Mouse (Mus musculus) kidney, adult 2 months (tissue): ENCODE results near the gene Nfkbil1. TPM values are rescaled to one million over a fixed set of nuclear protein-coding genes. Genes with fewer than 3 reads are reported as not detected.
A peak's percentile ranks its signal among the peaks of the same experiment; 100 is the strongest.

ENCODE experiments used
- DNase-seq: peaks from one replicate; pipeline ENCODE4 v3.0.0; 2021
- H3K27ac ChIP-seq: fragments of 200-500 bp; 2 replicates; pipeline ENCODE4 v1.5.1; 2012; ENCODE audit warnings: low read depth, low read length, control low read depth, inconsistent platforms; ENCODE audit not compliant: insufficient read depth
- H3K27me3 ChIP-seq: fragments of 200-500 bp; replicated peaks from 2 replicates; pipeline ENCODE4 v1.6.1; 2012; ENCODE audit warnings: mild to moderate bottlenecking, moderate library complexity, low read length, inconsistent platforms; ENCODE audit not compliant: control insufficient read depth, insufficient read depth
- H3K36me3 ChIP-seq: fragments of 200-500 bp; 2 replicates; pipeline ENCODE4 v1.6.1; 2012; ENCODE audit warnings: mild to moderate bottlenecking, moderate library complexity, low read length, inconsistent platforms; ENCODE audit not compliant: control insufficient read depth, insufficient read depth
- H3K4me1 ChIP-seq: fragments of 200-500 bp; 2 replicates; pipeline ENCODE4 v1.6.1; 2011; ENCODE audit warnings: low read length; ENCODE audit not compliant: control insufficient read depth, insufficient read depth
- H3K4me3 ChIP-seq: fragments of 200-500 bp; 2 replicates; pipeline ENCODE4 v1.5.1; 2011; ENCODE audit warnings: mild to moderate bottlenecking, low read depth, low read length, control low read depth; ENCODE audit not compliant: insufficient read depth
- CTCF ChIP-seq: fragments of 200-500 bp; conservative IDR thresholded peaks from 2 replicates; pipeline ENCODE4 v1.5.1; 2011; ENCODE audit warnings: low read depth, mild to moderate bottlenecking, control low read depth, low read length, moderate library complexity, mixed read lengths; ENCODE audit not compliant: insufficient read depth, insufficient read length
- POLR2A ChIP-seq: fragments of 200-500 bp; IDR thresholded peaks from one replicate; pipeline ENCODE4 v1.6.1; 2011; ENCODE audit warnings: low read depth, low read length, control low read depth
- whole genome bisulfite sequencing: fragments of 180-500 bp; shearing (Covaris S2); methylation state at CpG from one replicate; pipeline ENCODE4 v1.1.7; 2018; 5-methylcytosine and 5-hydroxymethylcytosine counted together
- polyA plus RNA-seq: library from polyadenylated mRNA; depleted of rRNA; stranded (reverse); fragments of >200 nt; gene quantifications from 2 replicates; pipeline ENCODE4 v1.2.3, GENCODE M21; 2012; rRNA removed

Gene Nfkbil1
- 11.5 and 11.7 TPM in 2 replicates for polyA plus RNA-seq

GRCm38 (mm10) chr17:35235614-35236389, at the start of gene Nfkbil1:
TSS of gene Nfkbil1 (minus strand) at chr17:35235792.
- no peaks in the 10 kb centered on the region for H3K27me3 ChIP-seq
- under 1% methylated on average over 35 of the region's 35 CpGs for WGBS
- H3K4me3 ChIP-seq, result peak within 1 kb of the TSS; percentile 69
- no peaks in the 10 kb centered on the region for H3K36me3 ChIP-seq
- peaks cover 8% of the 10 kb centered on the region; the same call in 1 of the 2 replicates for H3K4me1 ChIP-seq
- DNase-seq, result peak; percentile 96
- peak within 1 kb of the TSS; percentile 92 for H3K27ac ChIP-seq
- TF ChIP-seq POLR2A, result peak; percentile 36
- TF ChIP-seq CTCF, result 0 out of 2 replicates have a peak, but pooled peaks have one; percentile 0

DNA sequence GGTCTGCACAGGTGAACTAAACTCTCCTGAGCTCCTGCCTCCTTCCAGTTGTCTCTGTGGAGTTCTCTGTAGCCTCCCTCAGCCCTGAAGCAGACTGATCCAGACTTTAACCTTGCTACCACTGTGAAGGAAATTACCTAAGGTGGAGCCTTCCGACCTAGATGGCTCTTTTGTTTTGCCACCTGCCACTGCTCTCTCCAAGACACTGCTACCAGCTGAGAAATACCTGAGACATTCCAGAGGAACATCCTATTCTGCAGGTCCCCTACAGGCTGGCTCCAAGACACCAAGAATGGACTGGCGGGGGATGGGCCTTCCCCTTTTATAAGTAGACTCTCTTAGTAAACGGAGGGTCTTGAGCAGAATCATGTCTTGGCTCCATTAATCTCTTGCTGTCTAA, 44.7 kb upstream of the Nfkbil1 start:
- 73% methylated on average over 3 of the region's 3 CpGs for WGBS
- no peak overlapping the region for H3K4me3 ChIP-seq
- no peaks in the 10 kb centered on the region for H3K36me3 ChIP-seq
- DNase-seq, result no peak
- H3K4me1 ChIP-seq, result no peaks in the 10 kb centered on the region
- H3K27ac ChIP-seq, result no peak overlapping the region
- H3K27me3 ChIP-seq, result no peaks in the 10 kb centered on the region
- TF ChIP-seq POLR2A, result no peak

DNA sequence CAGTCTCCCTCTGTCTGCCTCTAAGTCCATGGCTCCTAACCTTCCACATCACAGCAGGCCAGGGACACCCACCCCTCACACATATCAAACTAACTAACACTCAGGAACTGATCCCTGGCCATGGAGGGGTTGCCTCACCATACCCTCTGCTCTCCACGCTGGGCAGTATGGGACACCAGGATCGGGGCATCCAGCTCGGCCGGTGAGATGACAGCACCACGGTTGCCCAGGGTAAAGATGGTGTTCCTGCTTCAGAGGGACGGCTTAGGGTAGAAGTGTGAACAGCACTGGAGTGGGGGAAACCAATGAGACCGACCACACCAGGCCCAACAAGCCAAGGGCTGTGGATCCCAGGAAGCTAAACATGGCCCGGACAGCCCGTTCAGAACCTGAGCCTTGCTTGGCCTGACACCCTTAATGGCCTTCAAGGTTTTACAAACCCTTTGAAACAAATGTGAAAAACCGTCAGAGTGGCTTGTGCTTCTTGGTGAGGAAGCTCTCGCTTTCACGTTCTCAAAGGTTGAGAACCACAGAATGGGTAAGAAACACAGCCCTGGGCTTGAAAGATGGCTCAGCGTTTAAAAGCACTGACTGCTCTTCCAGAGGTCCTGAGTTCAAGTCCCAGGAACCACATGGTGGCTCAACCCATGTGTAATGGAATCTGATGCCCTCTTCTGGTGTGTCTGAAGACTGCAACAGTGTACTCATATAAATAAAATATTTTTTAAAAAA, 43.5 kb upstream of the Nfkbil1 start:
- WGBS, result 90% methylated on average over 13 of the region's 13 CpGs

DNA sequence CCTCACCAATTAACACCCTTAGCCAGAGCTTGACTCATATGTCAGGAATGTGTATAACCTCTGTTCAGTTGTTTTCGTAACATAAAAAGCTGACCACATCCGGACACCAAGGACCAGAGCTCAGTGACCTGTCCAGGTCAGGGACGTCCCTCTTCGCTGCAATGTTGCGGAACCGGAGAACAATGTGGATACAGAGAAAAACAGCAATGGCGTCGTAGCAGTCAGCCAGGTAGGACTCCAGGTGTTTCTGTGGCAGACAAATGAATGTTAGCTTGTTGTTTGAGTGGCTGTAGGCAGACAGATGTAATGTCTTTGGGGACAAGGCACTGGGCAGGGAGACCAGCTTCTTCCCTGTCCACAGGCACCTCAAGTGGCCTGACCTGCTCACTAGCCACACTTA, 42.5 kb upstream of the Nfkbil1 start:
- no peak overlapping the region for H3K4me3 ChIP-seq
- no peaks in the 10 kb centered on the region for H3K4me1 ChIP-seq
- H3K36me3 ChIP-seq, result no peaks in the 10 kb centered on the region
- TF ChIP-seq POLR2A, result no peak
- TF ChIP-seq CTCF, result no peak
- H3K27ac ChIP-seq, result no peak overlapping the region
- WGBS, result 66% methylated on average over 8 of the region's 8 CpGs
- H3K27me3 ChIP-seq, result no peaks in the 10 kb centered on the region
- DNase-seq, result no peak

More for the DNA sequence above, 43.5 kb upstream of the Nfkbil1 start:
- Histone ChIP-seq H3K4me1 (no peaks in the 10 kb centered on the region), H3K4me3 (no peak overlapping the region), H3K36me3 (no peaks in the 10 kb centered on the region), H3K27ac (no peak overlapping the region), H3K27me3 (no peaks in the 10 kb centered on the region)
- TF ChIP-seq POLR2A (no peak), CTCF (no peak)
- no peak for DNase-seq

DNA sequence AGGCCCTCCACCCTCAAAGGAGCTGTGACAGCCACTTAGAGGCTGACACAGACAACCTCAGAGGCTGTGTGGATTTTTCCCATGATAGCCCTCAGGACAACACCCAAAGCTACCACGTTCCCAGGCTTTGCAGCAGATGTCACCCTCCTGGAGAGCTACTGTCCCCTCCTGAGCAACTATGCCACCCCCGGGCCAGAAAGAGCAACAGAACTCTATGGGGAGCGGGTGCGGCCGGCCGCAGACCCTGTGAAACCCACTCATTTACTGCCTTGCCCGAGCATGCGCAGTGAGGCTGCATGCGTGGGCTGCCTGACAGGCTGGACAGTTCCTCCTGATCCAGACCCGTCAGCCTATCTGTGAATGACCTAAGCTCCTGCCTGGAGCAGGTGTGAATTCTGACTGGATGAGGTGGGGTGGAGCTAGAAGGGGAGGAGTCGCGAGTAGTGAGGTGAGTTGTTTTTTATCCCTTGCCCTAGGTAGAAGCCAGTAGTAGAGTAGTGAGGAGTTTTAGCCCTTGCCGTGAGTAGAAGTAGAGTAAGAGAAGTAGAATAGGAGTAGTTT, 40.8 kb upstream of the Nfkbil1 start:
- H3K36me3 ChIP-seq, result no peaks in the 10 kb centered on the region
- 18% methylated on average over 13 of the region's 13 CpGs for WGBS
- no peaks in the 10 kb centered on the region for H3K27me3 ChIP-seq
- no peak for TF ChIP-seq POLR2A
- no peak for TF ChIP-seq CTCF
- no peaks in the 10 kb centered on the region for H3K4me1 ChIP-seq
- no peak overlapping the region for H3K4me3 ChIP-seq
- no peak for DNase-seq
- no peak overlapping the region for H3K27ac ChIP-seq

GRCm38 (mm10) chr17:35274770-35275169, 39.2 kb upstream of the Nfkbil1 start:
- 6% methylated on average over 11 of the region's 11 CpGs for WGBS
- Histone ChIP-seq H3K36me3 (no peaks in the 10 kb centered on the region), H3K27me3 (no peaks in the 10 kb centered on the region), H3K4me1 (no peaks in the 10 kb centered on the region), H3K27ac (no peak overlapping the region), H3K4me3 (no peak overlapping the region)
- TF ChIP-seq CTCF (peak; percentile 83), POLR2A (no peak)
- peak; percentile 88 for DNase-seq

DNA sequence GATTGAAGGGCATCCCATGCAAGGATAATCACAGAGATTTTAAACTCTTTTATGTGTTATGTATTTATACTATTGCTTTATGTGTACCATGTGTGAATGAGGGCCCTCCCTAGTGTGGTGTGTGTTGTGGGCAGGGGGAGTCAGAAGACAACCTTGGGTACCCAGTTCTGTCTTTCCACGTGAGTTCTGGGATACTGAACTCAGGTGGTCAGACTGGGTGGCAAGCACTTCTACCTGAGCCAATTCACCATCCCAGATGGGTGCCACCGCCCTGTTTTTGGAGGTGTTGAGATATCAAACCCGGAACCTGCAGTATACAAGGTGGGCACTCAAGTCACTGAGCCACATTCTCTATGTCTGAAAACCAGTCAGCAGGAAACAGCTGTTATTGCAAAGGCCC, 36.7 kb upstream of the Nfkbil1 start:
- 85% methylated on average over 3 of the region's 3 CpGs for WGBS
- Histone ChIP-seq H3K27ac (no peak overlapping the region), H3K27me3 (no peaks in the 10 kb centered on the region), H3K4me1 (no peaks in the 10 kb centered on the region), H3K36me3 (no peaks in the 10 kb centered on the region), H3K4me3 (no peak overlapping the region)
- DNase-seq, result no peak
- no peak for TF ChIP-seq POLR2A
- no peak for TF ChIP-seq CTCF
